7 mouse cellular contexts compared by ENCODE assay signal in the genomic region with DNA sequence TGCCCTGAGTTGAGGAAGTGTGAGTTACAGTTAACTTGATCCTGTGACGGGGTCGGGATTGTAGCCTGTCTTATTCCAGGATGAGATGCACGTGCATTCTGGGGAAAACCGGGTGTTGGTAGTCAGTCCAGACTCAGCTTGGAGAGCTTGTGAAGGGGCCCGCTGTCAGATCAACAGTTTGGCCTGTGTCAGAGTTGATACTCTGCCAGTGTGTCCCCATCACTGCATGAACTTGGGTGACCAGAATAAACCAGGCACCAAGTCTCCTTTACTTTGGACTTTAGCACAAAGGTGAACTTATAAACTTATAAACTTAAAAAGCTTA. TPM values are rescaled to one million over a fixed set of nuclear protein-coding genes. Genes with fewer than 3 reads are reported as not detected.
DNase-seq lines count a peak whose midpoint lies in the region; ATAC-seq and TF ChIP-seq lines count a peak whose summit lies in the region.

No protein-coding gene starts in this region.

- H3K4me1 ChIP-seq in neural tube, embryonic 11.5 days (ENCODE audit: control insufficient read depth, insufficient read depth, low read length): peaks cover 21% of the 10 kb centered on the region
- H3K4me1 ChIP-seq in forebrain, embryonic 10.5 days: peaks cover 59% of the 10 kb centered on the region
- peaks cover 15% of the 10 kb centered on the region for H3K4me1 ChIP-seq in limb, embryonic 14.5 days (ENCODE audit: control insufficient read depth, insufficient read depth, low read length)
- peaks cover 5% of the 10 kb centered on the region for H3K4me1 ChIP-seq in stomach, postnatal 0 days (replicated peaks; ENCODE audit: control insufficient read depth, insufficient read depth)

- no peak for TF ChIP-seq POLR2A in limb, embryonic 14.5 days (IDR thresholded peaks at IDR 0.05; ENCODE audit: borderline replicate concordance, extremely low read depth, insufficient read depth, insufficient read length)

- peak overlapping the region; percentile 81 for H3K4me2 ChIP-seq in neural tube, embryonic 11.5 days (ENCODE audit: low read depth)
- peak overlapping the region; percentile 95 for H3K4me2 ChIP-seq in limb, embryonic 14.5 days (replicated peaks; ENCODE audit: low read depth, low read length, severe bottlenecking)
- peak overlapping the region; percentile 96 for H3K4me2 ChIP-seq in stomach, postnatal 0 days (replicated peaks; ENCODE audit: low read depth)

- no peak for ATAC-seq in neural tube, embryonic 11.5 days (ENCODE audit: insufficient read depth, low FRiP score, low TSS enrichment)
- ATAC-seq in limb, embryonic 14.5 days (ENCODE audit: low FRiP score, low read depth): no peak
- ATAC-seq in stomach, postnatal 0 days (ENCODE audit: low FRiP score, low TSS enrichment): no peak

- no peak for TF ChIP-seq EP300 in stomach, postnatal 0 days (optimal IDR thresholded peaks at IDR 0.05)

- no peak for DNase-seq in neural tube, embryonic 11.5 days (ENCODE audit: low spot score)
- DNase-seq in neural tube, embryonic 10.5 days (ENCODE audit: extremely low spot score, low spot score): no peak
- no peak for DNase-seq in forebrain, embryonic 10.5 days (ENCODE audit: extremely low spot score, low spot score)
- DNase-seq in limb, embryonic 14.5 days (ENCODE audit: low spot score): no peak
- no peak for DNase-seq in stomach, postnatal 0 days (ENCODE audit: low spot score)
- DNase-seq in spleen, adult 18-20 months: no peak
- no peak for DNase-seq in MN1 (ENCODE audit: low spot score)

- peak overlapping the region; percentile 96 for H3K4me3 ChIP-seq in neural tube, embryonic 11.5 days (ENCODE audit: low read depth, low read length)
- H3K4me3 ChIP-seq in forebrain, embryonic 10.5 days: peak overlapping the region; percentile 88
- H3K4me3 ChIP-seq in limb, embryonic 14.5 days (replicated peaks; ENCODE audit: low read length): peak overlapping the region; percentile 99
- peak overlapping the region; percentile 98 for H3K4me3 ChIP-seq in stomach, postnatal 0 days (ENCODE audit: low read depth, low read length)

- TF ChIP-seq CTCF in stomach, postnatal 0 days (IDR thresholded peaks at IDR 0.05; ENCODE audit: low read depth): no peak

- H3K27ac ChIP-seq in neural tube, embryonic 11.5 days (ENCODE audit: low read depth, low read length): no peak overlapping the region
- H3K27ac ChIP-seq in forebrain, embryonic 10.5 days: peak overlapping the region; percentile 89
- no peak overlapping the region for H3K27ac ChIP-seq in limb, embryonic 14.5 days (replicated peaks; ENCODE audit: low read depth, low read length)
- peak overlapping the region; percentile 85 for H3K27ac ChIP-seq in stomach, postnatal 0 days (replicated peaks)

- no peaks in the 10 kb centered on the region for H3K27me3 ChIP-seq in neural tube, embryonic 11.5 days (ENCODE audit: control insufficient read depth, insufficient read depth, low read length)
- H3K27me3 ChIP-seq in forebrain, embryonic 10.5 days (ENCODE audit: poor library complexity, severe bottlenecking): no peaks in the 10 kb centered on the region
- H3K27me3 ChIP-seq in limb, embryonic 14.5 days (ENCODE audit: control insufficient read depth, insufficient read depth, low read length): no peaks in the 10 kb centered on the region
- no peaks in the 10 kb centered on the region for H3K27me3 ChIP-seq in stomach, postnatal 0 days (ENCODE audit: control insufficient read depth, insufficient read depth, low read length)

- H3K9me3 ChIP-seq in neural tube, embryonic 11.5 days (ENCODE audit: control insufficient read depth, low read length): no peaks in the 10 kb centered on the region
- no peaks in the 10 kb centered on the region for H3K9me3 ChIP-seq in forebrain, embryonic 10.5 days
- H3K9me3 ChIP-seq in limb, embryonic 14.5 days (ENCODE audit: control insufficient read depth, low read length): no peaks in the 10 kb centered on the region
- no peaks in the 10 kb centered on the region for H3K9me3 ChIP-seq in stomach, postnatal 0 days (ENCODE audit: control insufficient read depth, low read length)

- peaks cover 3% of the 10 kb centered on the region; the same call in 1 of the 2 replicates for H3K36me3 ChIP-seq in neural tube, embryonic 11.5 days (ENCODE audit: control insufficient read depth, insufficient read depth, low read length)
- H3K36me3 ChIP-seq in forebrain, embryonic 10.5 days (replicated peaks): peaks cover 57% of the 10 kb centered on the region
- H3K36me3 ChIP-seq in limb, embryonic 14.5 days (ENCODE audit: control insufficient read depth, insufficient read depth, low read length): peaks cover 23% of the 10 kb centered on the region
- H3K36me3 ChIP-seq in stomach, postnatal 0 days (ENCODE audit: control insufficient read depth, insufficient read depth, low read length): no peaks in the 10 kb centered on the region; the same call in 1 of the 2 replicates

- whole genome bisulfite sequencing in neural tube, embryonic 11.5 days: 1% methylated on average over 5 of the region's 5 CpGs
- 4% methylated on average over 5 of the region's 5 CpGs for WGBS in forebrain, embryonic 10.5 days
- WGBS in limb, embryonic 14.5 days: 5% methylated on average over 5 of the region's 5 CpGs
- WGBS in stomach, postnatal 0 days: 1% methylated on average over 5 of the region's 5 CpGs

- H3K9ac ChIP-seq in neural tube, embryonic 11.5 days (ENCODE audit: low read length): peak overlapping the region; percentile 91
- peak overlapping the region; percentile 89 for H3K9ac ChIP-seq in limb, embryonic 14.5 days (ENCODE audit: low read depth, low read length, severe bottlenecking)
- H3K9ac ChIP-seq in stomach, postnatal 0 days (ENCODE audit: low read length): peak overlapping the region; percentile 92

RNA-seq across cellular contexts. Expression of a gene that starts 0.8 kb away (rescaled TPM):
- 19.5 and 20.8 TPM in 2 replicates for polyA plus RNA-seq in neural tube, embryonic 11.5 days (2014; fragmentation: Nextera tagmentation; extraction: Ambion mirVana)
- 18.5 and 19.6 TPM in 2 replicates for polyA plus RNA-seq in forebrain, embryonic 10.5 days (2016; fragmentation: Nextera tagmentation; extraction: Ambion mirVana)
- 29.7 and 34.2 TPM in 2 replicates for polyA plus RNA-seq in limb, embryonic 14.5 days (2012; rRNA removed)
- 21.4 and 21.5 TPM in 2 replicates for polyA plus RNA-seq in limb, embryonic 14.5 days (2014; fragmentation: Nextera tagmentation; extraction: Ambion mirVana)
- 9.9 and 11.0 TPM in 2 replicates for polyA plus RNA-seq in stomach, postnatal 0 days (2015; fragmentation: Nextera tagmentation; extraction: Ambion mirVana)

RNA-seq across cellular contexts. Expression of a gene that starts 24.2 kb away (rescaled TPM):
- polyA plus RNA-seq in neural tube, embryonic 11.5 days (2014; fragmentation: Nextera tagmentation; extraction: Ambion mirVana): 56.3 and 61.4 TPM in 2 replicates
- 15.1 and 19.4 TPM in 2 replicates for polyA plus RNA-seq in forebrain, embryonic 10.5 days (2016; fragmentation: Nextera tagmentation; extraction: Ambion mirVana)
- polyA plus RNA-seq in limb, embryonic 14.5 days (2012; rRNA removed): 28.2 and 33.2 TPM in 2 replicates
- 25.4 and 26.0 TPM in 2 replicates for polyA plus RNA-seq in limb, embryonic 14.5 days (2014; fragmentation: Nextera tagmentation; extraction: Ambion mirVana)
- 18.7 and 19.1 TPM in 2 replicates for polyA plus RNA-seq in stomach, postnatal 0 days (2015; fragmentation: Nextera tagmentation; extraction: Ambion mirVana)

RNA-seq across cellular contexts. Expression of a gene that starts 24.2 kb away (rescaled TPM):
- polyA plus RNA-seq in neural tube, embryonic 11.5 days (2014; fragmentation: Nextera tagmentation; extraction: Ambion mirVana): 0.74 and 0.88 TPM in 2 replicates
- polyA plus RNA-seq in forebrain, embryonic 10.5 days (2016; fragmentation: Nextera tagmentation; extraction: Ambion mirVana): 0.19 and 0.31 TPM in 2 replicates
- 0.87 and 1.3 TPM in 2 replicates for polyA plus RNA-seq in limb, embryonic 14.5 days (2012; rRNA removed)
- 1.2 and 1.3 TPM in 2 replicates for polyA plus RNA-seq in limb, embryonic 14.5 days (2014; fragmentation: Nextera tagmentation; extraction: Ambion mirVana)
- 0.05 and 0.08 TPM in 2 replicates for polyA plus RNA-seq in stomach, postnatal 0 days (2015; fragmentation: Nextera tagmentation; extraction: Ambion mirVana)

RNA-seq across cellular contexts. Expression of a gene that starts 29.9 kb away (rescaled TPM):
- polyA plus RNA-seq in neural tube, embryonic 11.5 days (2014; fragmentation: Nextera tagmentation; extraction: Ambion mirVana): 75.5 and 84.8 TPM in 2 replicates
- polyA plus RNA-seq in forebrain, embryonic 10.5 days (2016; fragmentation: Nextera tagmentation; extraction: Ambion mirVana): 22.7 and 36.5 TPM in 2 replicates
- 81.5 and 90.3 TPM in 2 replicates for polyA plus RNA-seq in limb, embryonic 14.5 days (2012; rRNA removed)
- polyA plus RNA-seq in limb, embryonic 14.5 days (2014; fragmentation: Nextera tagmentation; extraction: Ambion mirVana): 14.6 and 19.3 TPM in 2 replicates
- 7.5 and 8.9 TPM in 2 replicates for polyA plus RNA-seq in stomach, postnatal 0 days (2015; fragmentation: Nextera tagmentation; extraction: Ambion mirVana)

RNA-seq across cellular contexts. Expression of a gene that starts 40.0 kb away (rescaled TPM):
- 460 and 493 TPM in 2 replicates for polyA plus RNA-seq in neural tube, embryonic 11.5 days (2014; fragmentation: Nextera tagmentation; extraction: Ambion mirVana)
- polyA plus RNA-seq in forebrain, embryonic 10.5 days (2016; fragmentation: Nextera tagmentation; extraction: Ambion mirVana): 265 and 273 TPM in 2 replicates
- polyA plus RNA-seq in limb, embryonic 14.5 days (2012; rRNA removed): 248 and 327 TPM in 2 replicates
- polyA plus RNA-seq in limb, embryonic 14.5 days (2014; fragmentation: Nextera tagmentation; extraction: Ambion mirVana): 284 and 312 TPM in 2 replicates
- 136 and 140 TPM in 2 replicates for polyA plus RNA-seq in stomach, postnatal 0 days (2015; fragmentation: Nextera tagmentation; extraction: Ambion mirVana)

Comparison
In these comparisons a context has a peak if more than half of its experiments do, and no peak if none do; other contexts are left out.
1. H3K27ac ChIP-seq: peak in forebrain, embryonic 10.5 days (single experiment) and stomach, postnatal 0 days (single experiment); none in neural tube, embryonic 11.5 days (single experiment) and limb, embryonic 14.5 days (single experiment).
2. Peak in every context shown above with its lines, with median percentiles within 50 percentile points of each other: H3K4me2 ChIP-seq, H3K4me3 ChIP-seq and H3K9ac ChIP-seq.